Mouse (Mus musculus) hindbrain, embryonic 14.5 days (tissue): Measurements from ENCODE around the gene Epb41l2. TPM values are rescaled to one million over a fixed set of nuclear protein-coding genes. Genes with fewer than 3 reads are reported as not detected.
A peak's percentile ranks its signal among the peaks of the same experiment; 100 is the strongest.

Source experiments
- ATAC-seq: fragments of 200-750 bp; cut with Nextera tagmentation; 2 replicates; pipeline ENCODE4 v1.8.0; 2017; ENCODE audit warnings: moderate number of reproducible peaks, mild to moderate bottlenecking, moderate TSS enrichment, moderate library complexity; ENCODE audit not compliant: low FRiP score
- DNase-seq: peaks from one replicate; pipeline ENCODE4 v3.0.0-alpha.2; 2015; ENCODE audit warnings: low spot score
- H3K27ac ChIP-seq: fragments of 300-500 bp; sonication (generic); 2 replicates; pipeline ENCODE4 v1.5.1; 2014; ENCODE audit warnings: mild to moderate bottlenecking, moderate library complexity
- H3K27me3 ChIP-seq: fragments of 300-500 bp; sonication (generic); 2 replicates; pipeline ENCODE4 v1.6.1; 2014; ENCODE audit warnings: mild to moderate bottlenecking, low read length, mixed read lengths; ENCODE audit not compliant: control insufficient read depth, insufficient read depth
- H3K36me3 ChIP-seq: fragments of 300-500 bp; sonication (generic); replicated peaks from 2 replicates; pipeline ENCODE4 v1.6.1; 2014; ENCODE audit not compliant: control insufficient read depth, insufficient read depth
- H3K4me1 ChIP-seq: fragments of 300-500 bp; sonication (generic); replicated peaks from 2 replicates; pipeline ENCODE4 v1.6.1; 2014; ENCODE audit warnings: antibody characterized with exemption, low read length, mixed read lengths; ENCODE audit not compliant: control insufficient read depth, insufficient read depth
- H3K4me2 ChIP-seq: fragments of 300-500 bp; sonication (generic); replicated peaks from 2 replicates; pipeline ENCODE4 v1.6.1; 2014; ENCODE audit warnings: mild to moderate bottlenecking, moderate library complexity
- H3K4me3 ChIP-seq: fragments of 300-500 bp; sonication (generic); replicated peaks from 2 replicates; pipeline ENCODE4 v1.5.1; 2014; ENCODE audit warnings: mild to moderate bottlenecking, low read length
- H3K9ac ChIP-seq: fragments of 300-500 bp; sonication (generic); 2 replicates; pipeline ENCODE4 v1.6.1; 2014
- H3K9me3 ChIP-seq: fragments of 300-500 bp; sonication (generic); 2 replicates; pipeline ENCODE4 v1.6.1; 2016; ENCODE audit warnings: low read length; ENCODE audit not compliant: control insufficient read depth
- WGBS: fragments of 180-500 bp; shearing (Covaris S2); extraction: QIAGEN DNeasy Blood & Tissue Kit; methylation state at CpG from one replicate; pipeline ENCODE4 v1.1.7; 2014; 5-methylcytosine and 5-hydroxymethylcytosine counted together
- polyA plus RNA-seq: library from polyadenylated mRNA; unstranded; fragments of >200 nt; fragmentation: Nextera tagmentation; extraction: Ambion mirVana; gene quantifications from 2 replicates; pipeline ENCODE4 v1.2.1, GENCODE M21; 2014

Gene Epb41l2
- polyA plus RNA-seq, 1 experiment from 2014 or later: 31.0 TPM

DNA sequence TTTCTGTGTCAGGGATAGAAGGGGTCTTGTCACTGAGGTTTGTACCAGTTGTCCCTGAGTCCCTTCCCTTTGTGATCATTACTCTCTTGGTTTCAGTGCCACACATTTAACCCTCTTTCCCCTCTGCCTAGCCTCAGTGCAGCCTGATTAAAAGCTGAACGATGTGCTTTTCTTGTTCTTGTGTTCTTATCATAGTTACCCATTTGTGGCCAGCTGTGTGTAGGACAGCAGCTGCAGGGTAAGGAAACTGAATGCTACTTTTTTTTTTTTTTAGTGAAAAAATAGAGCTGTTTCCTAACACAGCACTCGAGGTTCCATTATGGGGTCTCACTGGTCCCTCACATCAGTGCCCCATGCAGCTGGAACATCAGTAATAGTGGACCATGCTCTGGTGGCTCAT is 106.9 kb downstream of the Epb41l2 start:
- WGBS: 72% methylated on average over 2 of the region's 2 CpGs
- no peaks in the 10 kb centered on the region for H3K9me3 ChIP-seq

GRCm38 (mm10) chr10:25471944-25472343 is 112.3 kb downstream of the Epb41l2 start:
- Histone ChIP-seq H3K27me3 (no peaks in the 10 kb centered on the region), H3K27ac (no peak overlapping the region), H3K4me3 (no peak overlapping the region), H3K36me3 (no peaks in the 10 kb centered on the region; the same call in 1 of the 2 replicates), H3K4me1 (no peaks in the 10 kb centered on the region), H3K9me3 (no peaks in the 10 kb centered on the region), H3K9ac (no peak overlapping the region), H3K4me2 (no peak overlapping the region)
- no peak for DNase-seq
- WGBS: 92% methylated on average over 2 of the region's 2 CpGs
- no peak for ATAC-seq

More for the DNA sequence above, 106.9 kb downstream of the Epb41l2 start:
- no peaks in the 10 kb centered on the region for H3K27me3 ChIP-seq
- no peaks in the 10 kb centered on the region for H3K36me3 ChIP-seq
- H3K4me1 ChIP-seq: no peaks in the 10 kb centered on the region
- H3K4me3 ChIP-seq: no peak overlapping the region
- DNase-seq (no peak), ATAC-seq (no peak)
- H3K9ac ChIP-seq: no peak overlapping the region
- H3K27ac ChIP-seq: no peak overlapping the region
- H3K4me2 ChIP-seq: no peak overlapping the region

DNA sequence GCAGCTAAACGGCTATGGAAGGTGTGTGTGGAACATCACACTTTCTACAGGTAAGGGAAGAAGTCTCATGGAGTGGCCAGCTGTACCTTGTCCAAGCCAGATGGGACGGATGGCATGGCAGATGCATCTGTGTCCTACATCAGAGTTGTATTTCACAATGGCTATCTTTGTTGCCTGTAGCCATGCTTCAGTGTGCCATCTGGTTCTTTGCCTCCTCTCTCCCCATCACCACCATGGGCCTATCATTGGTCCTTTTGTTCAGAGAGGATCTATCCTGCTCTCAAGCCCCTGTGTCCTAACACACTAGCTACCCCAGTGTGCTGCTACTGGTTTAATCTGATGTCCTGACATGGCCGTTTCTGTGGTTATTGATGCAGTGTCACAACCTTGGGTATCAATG is 120.1 kb downstream of the Epb41l2 start:
- Histone ChIP-seq H3K27me3 (no peaks in the 10 kb centered on the region), H3K4me1 (no peaks in the 10 kb centered on the region), H3K4me2 (no peak overlapping the region), H3K9ac (no peak overlapping the region), H3K4me3 (no peak overlapping the region), H3K9me3 (no peaks in the 10 kb centered on the region), H3K36me3 (no peaks in the 10 kb centered on the region), H3K27ac (no peak overlapping the region)
- 93% methylated on average over 3 of the region's 3 CpGs for WGBS
- DNase-seq (no peak), ATAC-seq (no peak)

GRCm38 (mm10) chr10:25482791-25483190 is 123.2 kb downstream of the Epb41l2 start:
- no peak for ATAC-seq
- H3K4me1 ChIP-seq: no peaks in the 10 kb centered on the region

GRCm38 (mm10) chr10:25488456-25488855 is 128.9 kb downstream of the Epb41l2 start:
- Histone ChIP-seq H3K36me3 (no peaks in the 10 kb centered on the region), H3K27me3 (no peaks in the 10 kb centered on the region), H3K9me3 (no peaks in the 10 kb centered on the region), H3K4me1 (no peaks in the 10 kb centered on the region), H3K9ac (no peak overlapping the region), H3K27ac (no peak overlapping the region), H3K4me3 (no peak overlapping the region), H3K4me2 (no peak overlapping the region)
- DNase-seq (peak; percentile 82), ATAC-seq (peak; percentile 66; the same call in 1 of the 2 replicates)
- WGBS: 17% methylated on average over 1 of the region's 1 CpGs

More at GRCm38 (mm10) chr10:25482791-25483190, 123.2 kb downstream of the Epb41l2 start:
- Histone ChIP-seq H3K9ac (no peak overlapping the region), H3K4me2 (no peak overlapping the region), H3K4me3 (no peak overlapping the region), H3K9me3 (no peaks in the 10 kb centered on the region), H3K27me3 (no peaks in the 10 kb centered on the region), H3K36me3 (no peaks in the 10 kb centered on the region), H3K27ac (no peak overlapping the region)
- WGBS: 66% methylated on average over 5 of the region's 5 CpGs
- DNase-seq: no peak

- no peak for DNase-seq
- WGBS: 57% methylated on average over 10 of the region's 10 CpGs
- Histone ChIP-seq H3K9ac (no peak overlapping the region), H3K36me3 (no peaks in the 10 kb centered on the region), H3K9me3 (no peaks in the 10 kb centered on the region), H3K4me2 (no peak overlapping the region), H3K4me1 (no peaks in the 10 kb centered on the region), H3K4me3 (no peak overlapping the region), H3K27ac (peak overlapping the region; percentile 29; the same call in 1 of the 2 replicates), H3K27me3 (no peaks in the 10 kb centered on the region)
- no peak; the same call in 1 of the 2 replicates for ATAC-seq
Measured at GRCm38 (mm10) chr10:25499323-25500071, 139.9 kb downstream of the Epb41l2 start.

DNA sequence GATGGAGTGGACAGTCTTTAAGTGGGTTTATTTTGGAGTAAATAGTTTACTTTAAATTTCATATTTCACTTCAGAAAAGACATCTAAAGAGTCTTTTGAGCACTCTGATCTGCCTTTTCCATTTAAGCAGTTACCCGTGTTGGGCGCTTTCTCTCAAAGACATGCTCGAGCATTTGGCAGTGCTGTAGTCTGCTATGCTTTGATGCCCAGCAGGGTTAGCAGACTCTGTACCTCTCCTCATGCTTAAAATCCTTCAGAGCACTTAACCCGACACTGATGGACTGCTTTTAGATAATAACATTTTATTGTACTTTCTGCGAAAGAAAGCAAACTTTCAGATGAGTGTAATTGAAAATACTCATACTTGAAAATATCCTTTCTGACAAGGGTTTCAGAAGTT is 143.7 kb downstream of the Epb41l2 start:
- ATAC-seq (no peak), DNase-seq (no peak)
- Histone ChIP-seq H3K4me2 (no peak overlapping the region), H3K4me3 (no peak overlapping the region), H3K36me3 (no peaks in the 10 kb centered on the region), H3K27ac (no peak overlapping the region), H3K9ac (no peak overlapping the region), H3K27me3 (no peaks in the 10 kb centered on the region), H3K4me1 (no peaks in the 10 kb centered on the region), H3K9me3 (no peaks in the 10 kb centered on the region)
- WGBS: 92% methylated on average over 5 of the region's 5 CpGs

GRCm38 (mm10) chr10:25513821-25514220 is 154.2 kb downstream of the Epb41l2 start:
- no peak overlapping the region for H3K4me3 ChIP-seq
- H3K4me2 ChIP-seq: no peak overlapping the region
- H3K36me3 ChIP-seq: no peaks in the 10 kb centered on the region
- ATAC-seq: no peak
- H3K4me1 ChIP-seq: no peaks in the 10 kb centered on the region
- no peak for DNase-seq
- no peaks in the 10 kb centered on the region for H3K27me3 ChIP-seq
- WGBS: 73% methylated on average over 1 of the region's 1 CpGs
- H3K9me3 ChIP-seq: no peaks in the 10 kb centered on the region
- no peak overlapping the region for H3K9ac ChIP-seq
- H3K27ac ChIP-seq: no peak overlapping the region

DNA sequence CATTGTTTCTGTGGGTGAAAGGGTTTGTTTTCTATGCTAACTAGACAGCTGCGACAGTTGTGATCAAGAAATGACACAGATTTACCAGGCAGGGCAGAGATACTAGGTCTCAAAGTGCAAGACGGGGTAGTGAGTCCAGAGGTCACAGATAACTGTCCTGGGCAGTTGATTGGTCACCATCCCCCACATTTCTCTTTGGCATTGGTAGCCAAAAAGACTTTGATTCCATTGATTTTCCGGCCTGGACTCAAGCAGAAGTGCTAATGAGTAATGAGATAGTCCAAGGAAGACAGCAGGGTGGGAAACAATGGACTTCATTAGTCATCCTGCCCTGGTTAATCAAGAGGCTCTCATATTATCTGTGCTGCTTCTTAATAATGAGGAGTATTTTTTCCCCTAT is 160.4 kb downstream of the Epb41l2 start:
- 55% methylated on average over 3 of the region's 3 CpGs for WGBS

More for the DNA sequence above, 160.4 kb downstream of the Epb41l2 start:
- DNase-seq: no peak
- Histone ChIP-seq H3K9me3 (no peaks in the 10 kb centered on the region), H3K4me3 (no peak overlapping the region), H3K36me3 (peaks cover 7% of the 10 kb centered on the region; the same call in 1 of the 2 replicates), H3K4me2 (no peak overlapping the region), H3K4me1 (no peaks in the 10 kb centered on the region), H3K27me3 (no peaks in the 10 kb centered on the region), H3K27ac (no peak overlapping the region), H3K9ac (no peak overlapping the region)
- no peak for ATAC-seq
